Mouse (Mus musculus) kidney, adult 2 months (tissue): ENCODE data around the gene Uxs1.

Source experiments
- CTCF ChIP-seq: fragments of 200-500 bp; conservative IDR thresholded peaks from 2 replicates; pipeline ENCODE4 v1.5.1; 2011; ENCODE audit warnings: low read depth, mild to moderate bottlenecking, control low read depth, low read length, moderate library complexity, mixed read lengths; ENCODE audit not compliant: insufficient read depth, insufficient read length
- POLR2A ChIP-seq: fragments of 200-500 bp; IDR thresholded peaks from one replicate; pipeline ENCODE4 v1.6.1; 2011; ENCODE audit warnings: low read depth, low read length, control low read depth

- TF ChIP-seq CTCF (no peak), POLR2A (no peak)
These were observed 7.0 kb downstream of the Uxs1 start for GRCm38 (mm10) chr1:43820571-43820970.
